ENCODE assay signal across 15 mouse cellular contexts in the genomic region with DNA sequence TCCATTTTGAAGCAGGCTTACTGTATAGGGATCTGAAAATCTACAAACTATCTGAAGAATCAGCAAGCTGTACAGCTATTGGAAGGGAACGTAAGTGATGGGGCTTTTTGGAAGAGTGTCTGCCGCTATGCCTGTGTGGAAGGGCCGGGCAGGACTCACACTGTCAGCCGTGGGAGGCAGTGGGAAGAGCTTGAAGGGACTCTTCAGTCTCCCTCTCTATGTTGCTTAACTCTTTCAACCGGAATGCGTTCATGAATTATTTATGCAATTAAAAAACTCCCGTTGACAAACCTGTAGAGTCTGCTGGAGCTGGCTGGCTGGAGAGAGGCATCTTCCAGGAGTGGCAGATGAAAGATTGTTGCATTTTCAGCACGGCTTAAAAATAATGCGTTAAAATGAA.
DNase-seq lines count a peak whose midpoint lies in the region; ATAC-seq and TF ChIP-seq lines count a peak whose summit lies in the region.
"Had no signal": no experiment of that assay in that cellular context is flagged by ENCODE, and none has a peak within 500 bp of the region (broad histone marks: within the 10 kb centered on the region; RNA-seq: fewer than 3 reads in every experiment).

No protein-coding gene starts in this region.

- 0 out of 2 replicates have a peak, but pooled peaks cover 2% of the 10 kb centered on the region for H3K4me1 ChIP-seq in hindbrain, embryonic 15.5 days (replicated peaks)
- H3K4me1 ChIP-seq in hindbrain, embryonic 14.5 days (replicated peaks; ENCODE audit: control insufficient read depth, insufficient read depth, low read length) = no peaks in the 10 kb centered on the region
- H3K4me1 ChIP-seq in intestine, embryonic 16.5 days (ENCODE audit: control insufficient read depth, insufficient read depth, low read length) = no peaks in the 10 kb centered on the region
- H3K4me1 ChIP-seq: stomach, embryonic 15.5 days had no signal

- DNase-seq in hindbrain, embryonic 14.5 days (ENCODE audit: low spot score) = no peak
- DNase-seq in ES-CJ7 (ENCODE audit: low read depth, low spot score) = peak; percentile 13
- peak; percentile 84 for DNase-seq in brain, embryonic 14.5 days (ENCODE audit: low read depth)
- DNase-seq in embryo, embryonic 10 days (ENCODE audit: low spot score) = no peak
- no peak for DNase-seq in cerebellum, postnatal 25 days
- DNase-seq: cerebellum, adult 8-10 months; heart, adult 2 months; kidney, adult 18-20 months; kidney, postnatal 25 days; lung, postnatal 4 days; thymus, postnatal 14 days had no signal

- no peak overlapping the region for H3K4me2 ChIP-seq in hindbrain, embryonic 15.5 days
- H3K4me2 ChIP-seq in hindbrain, embryonic 14.5 days (replicated peaks) = no peak overlapping the region
- H3K4me2 ChIP-seq in intestine, embryonic 16.5 days (ENCODE audit: low read depth, low read length) = no peak overlapping the region
- H3K4me2 ChIP-seq: stomach, embryonic 15.5 days had no signal

- 0 out of 2 replicates have a peak, but pooled peaks have one; percentile 12 for ATAC-seq in hindbrain, embryonic 15.5 days (ENCODE audit: low FRiP score, low read depth)
- no peak for ATAC-seq in hindbrain, embryonic 14.5 days (ENCODE audit: low FRiP score)
- ATAC-seq in intestine, embryonic 16.5 days = peak; percentile 11; the same call in 1 of the 2 replicates
- no peak for ATAC-seq in megakaryocyte, adult 5-6 weeks (ENCODE audit: poor library complexity, severe bottlenecking)

- no peak overlapping the region for H3K4me3 ChIP-seq in hindbrain, embryonic 15.5 days
- H3K4me3 ChIP-seq in hindbrain, embryonic 14.5 days (replicated peaks; ENCODE audit: low read length) = no peak overlapping the region
- H3K4me3 ChIP-seq in intestine, embryonic 16.5 days (ENCODE audit: low read length) = no peak overlapping the region
- H3K4me3 ChIP-seq: heart, adult 2 months; stomach, embryonic 15.5 days had no signal

- no peaks in the 10 kb centered on the region for H3K27me3 ChIP-seq in hindbrain, embryonic 15.5 days
- no peaks in the 10 kb centered on the region for H3K27me3 ChIP-seq in hindbrain, embryonic 14.5 days (ENCODE audit: control insufficient read depth, insufficient read depth, low read length)
- no peaks in the 10 kb centered on the region for H3K27me3 ChIP-seq in intestine, embryonic 16.5 days (replicated peaks; ENCODE audit: control insufficient read depth, insufficient read depth, low read length)
- H3K27me3 ChIP-seq: stomach, embryonic 15.5 days had no signal

- no peaks in the 10 kb centered on the region for H3K36me3 ChIP-seq in hindbrain, embryonic 15.5 days
- H3K36me3 ChIP-seq in hindbrain, embryonic 14.5 days (replicated peaks; ENCODE audit: control insufficient read depth, insufficient read depth) = no peaks in the 10 kb centered on the region
- H3K36me3 ChIP-seq in intestine, embryonic 16.5 days (ENCODE audit: control insufficient read depth, insufficient read depth, low read length) = no peaks in the 10 kb centered on the region
- H3K36me3 ChIP-seq: stomach, embryonic 15.5 days had no signal

- TF ChIP-seq CTCF in brain, embryonic 14.5 days (IDR thresholded peaks at IDR 0.05; ENCODE audit: borderline replicate concordance, extremely low read depth, insufficient read depth, insufficient read length) = no peak

- no peak overlapping the region for H3K9ac ChIP-seq in hindbrain, embryonic 15.5 days
- no peak overlapping the region for H3K9ac ChIP-seq in hindbrain, embryonic 14.5 days
- no peak overlapping the region for H3K9ac ChIP-seq in intestine, embryonic 16.5 days (ENCODE audit: low read depth, low read length)
- H3K9ac ChIP-seq: stomach, embryonic 15.5 days had no signal

- H3K27ac ChIP-seq in hindbrain, embryonic 15.5 days (replicated peaks) = no peak overlapping the region
- no peak overlapping the region for H3K27ac ChIP-seq in hindbrain, embryonic 14.5 days
- 0 out of 2 replicates have a peak overlapping the region, but pooled peaks have one; percentile 29 for H3K27ac ChIP-seq in intestine, embryonic 16.5 days (ENCODE audit: low read length)
- H3K27ac ChIP-seq: heart, adult 2 months; stomach, embryonic 15.5 days had no signal

- WGBS in hindbrain, embryonic 15.5 days = 34% methylated on average over 9 of the region's 9 CpGs
- WGBS in hindbrain, embryonic 14.5 days = 46% methylated on average over 9 of the region's 9 CpGs
- 67% methylated on average over 9 of the region's 9 CpGs for WGBS in intestine, embryonic 16.5 days

- TF ChIP-seq POLR2A in brain, embryonic 14.5 days (IDR thresholded peaks at IDR 0.05; ENCODE audit: borderline replicate concordance, extremely low read depth, insufficient read depth, insufficient read length, poor library complexity, severe bottlenecking) = no peak

- no peaks in the 10 kb centered on the region for H3K9me3 ChIP-seq in hindbrain, embryonic 15.5 days
- 0 out of 2 replicates have a peak, but pooled peaks cover 3% of the 10 kb centered on the region for H3K9me3 ChIP-seq in hindbrain, embryonic 14.5 days (ENCODE audit: control insufficient read depth, low read length)
- H3K9me3 ChIP-seq in intestine, embryonic 16.5 days (ENCODE audit: control insufficient read depth, low read length) = no peaks in the 10 kb centered on the region
- H3K9me3 ChIP-seq: stomach, embryonic 15.5 days had no signal

Comparison
In these comparisons a context has a peak if more than half of its experiments do, and no peak if none do; other contexts are left out.
1. ATAC-seq: peak in hindbrain, embryonic 15.5 days (single experiment) and intestine, embryonic 16.5 days (single experiment); none in hindbrain, embryonic 14.5 days (single experiment) and megakaryocyte, adult 5-6 weeks (single experiment).
2. DNase-seq: peak in ES-CJ7 (single experiment) and brain, embryonic 14.5 days (single experiment); none in hindbrain, embryonic 14.5 days (single experiment), embryo, embryonic 10 days (single experiment) and cerebellum, postnatal 25 days (0 of 2).